Mouse (Mus musculus): ENCODE results near the gene Vash1. TPM values are rescaled to one million over a fixed set of nuclear protein-coding genes. Genes with fewer than 3 reads are reported as not detected.

Gene Vash1
- total and polyA plus RNA-seq, 3 experiments, result 1.1 to 2.7 (median 2.2) TPM

- Histone ChIP-seq H3K79me2 (replicated peaks; ENCODE audit: control insufficient read depth, extremely low read depth, insufficient read depth, poor library complexity, severe bottlenecking) (no peaks in the 10 kb centered on the region), H3K36me3 (replicated peaks in 1 of 2; ENCODE audit: control insufficient read depth in 1 of 2, insufficient read depth in 1 of 2, low read length in 1 of 2) (peaks cover 0 to 1% of the 10 kb centered on the region in 2 experiments), H3K27me3 (replicated peaks) (no peaks in the 10 kb centered on the region), H3K4me3 (replicated peaks in 1 of 3; ENCODE audit: low read depth in 2 of 3, low read length in 2 of 3, poor library complexity in 1 of 3) (no peak overlapping the region), H3K4me2 (ENCODE audit: insufficient read depth, low read depth, poor library complexity, severe bottlenecking) (no peak overlapping the region), H3K9me3 (replicated peaks; ENCODE audit: low read length) (no peaks in the 10 kb centered on the region), H3K9ac (ENCODE audit: insufficient read depth, low read depth) (no peak overlapping the region), H3K27ac (ENCODE audit: insufficient read depth, low read depth) (no peak overlapping the region), H3K4me1 (ENCODE audit: control insufficient read depth in 1 of 2, insufficient read depth in 2 of 2) (peaks cover 31 to 77% of the 10 kb centered on the region in 2 experiments)
- in situ Hi-C loops (cut with MboI; ENCODE audit: low pct_ligation_motif_present, low pct_unique_long_range_greater_than_20kb, low sequenced_read_pairs), result no loop called here
- TF ChIP-seq EP300 (IDR thresholded peaks at IDR 0.05; ENCODE audit: low read length) (no peak), IRF4 (IDR thresholded peaks at IDR 0.05; ENCODE audit: low read depth, low read length) (no peak), ETS1 (conservative IDR thresholded peaks at IDR 0.05; ENCODE audit: low read depth, low read length) (no peak), RCOR1 (conservative IDR thresholded peaks at IDR 0.05; ENCODE audit: low read depth, low read length) (no peak), HCFC1 (IDR thresholded peaks at IDR 0.05; ENCODE audit: low read depth, low read length) (no peak), NRF1 (IDR thresholded peaks at IDR 0.05; ENCODE audit: low read depth, low read length) (no peak), SIN3A (IDR thresholded peaks at IDR 0.05; ENCODE audit: low read length) (no peak), POLR2A (IDR thresholded peaks at IDR 0.05; ENCODE audit: low read depth, low read length) (no peak), ZNF384 (IDR thresholded peaks at IDR 0.05; ENCODE audit: low read depth, low read length) (no peak), CHD2 (IDR thresholded peaks at IDR 0.05; ENCODE audit: low read length) (no peak), CTCF (conservative IDR thresholded peaks at IDR 0.05 in 1 of 2, IDR thresholded peaks at IDR 0.05 in 1 of 2; ENCODE audit: low read depth in 2 of 2, low read length in 2 of 2) (no peak), MAX (IDR thresholded peaks at IDR 0.05; ENCODE audit: low read length) (no peak)
- dilution Hi-C loops (cut with MboI; ENCODE audit: extremely low pct_ligation_motif_present, extremely low pct_unique_long_range_greater_than_20kb, low sequenced_read_pairs), result no loop called here
- DNase-seq (ENCODE audit: extremely low read depth), result peak; percentile 46
Measured at GRCm38 (mm10) chr12:86683698-86684097, 5.2 kb downstream of the Vash1 start.

DNA sequence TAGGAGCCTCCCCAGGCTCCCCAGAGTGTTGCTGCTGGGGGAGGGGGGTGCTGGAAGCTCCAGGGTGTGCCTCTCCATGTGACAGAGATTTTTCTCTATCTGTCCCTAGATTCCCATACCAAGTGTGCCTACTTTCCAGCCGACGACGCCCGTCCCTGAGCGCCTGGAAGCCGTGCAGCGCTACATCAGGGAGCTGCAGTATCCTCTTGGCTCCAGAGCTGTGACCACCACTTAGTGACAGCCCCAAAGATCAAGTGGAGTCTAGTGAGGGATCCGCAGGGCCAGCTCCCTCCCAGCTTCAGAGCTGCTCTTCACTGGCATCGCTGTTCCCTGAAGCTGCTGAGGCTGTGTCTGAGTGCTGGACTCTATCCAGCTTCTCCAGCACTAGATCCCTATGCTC is 6.8 kb downstream of the Vash1 start:
- Histone ChIP-seq H3K27ac (ENCODE audit: insufficient read depth, low read depth) (no peak overlapping the region), H3K9ac (ENCODE audit: insufficient read depth, low read depth) (no peak overlapping the region), H3K4me2 (ENCODE audit: insufficient read depth, low read depth, poor library complexity, severe bottlenecking) (no peak overlapping the region), H3K9me3 (replicated peaks; ENCODE audit: low read length) (no peaks in the 10 kb centered on the region), H3K36me3 (replicated peaks in 1 of 2; ENCODE audit: control insufficient read depth in 1 of 2, insufficient read depth in 1 of 2, low read length in 1 of 2) (peaks cover 0 to 6% of the 10 kb centered on the region in 2 experiments), H3K4me1 (ENCODE audit: control insufficient read depth in 1 of 2, insufficient read depth in 2 of 2) (peaks cover 29 to 72% of the 10 kb centered on the region in 2 experiments), H3K79me2 (replicated peaks; ENCODE audit: control insufficient read depth, extremely low read depth, insufficient read depth, poor library complexity, severe bottlenecking) (no peaks in the 10 kb centered on the region), H3K4me3 (replicated peaks in 1 of 3; ENCODE audit: low read depth in 2 of 3, low read length in 2 of 3, poor library complexity in 1 of 3) (no peak overlapping the region), H3K27me3 (replicated peaks) (no peaks in the 10 kb centered on the region)
- in situ Hi-C loops (cut with MboI; ENCODE audit: low pct_ligation_motif_present, low pct_unique_long_range_greater_than_20kb, low sequenced_read_pairs), result no loop called here
- TF ChIP-seq JUN (IDR thresholded peaks at IDR 0.05; ENCODE audit: insufficient read depth, low read depth, low read length) (no peak), ELF1 (IDR thresholded peaks at IDR 0.05; ENCODE audit: low read depth, low read length) (no peak), RCOR1 (conservative IDR thresholded peaks at IDR 0.05; ENCODE audit: low read depth, low read length) (no peak)
- dilution Hi-C loops (cut with MboI; ENCODE audit: extremely low pct_ligation_motif_present, extremely low pct_unique_long_range_greater_than_20kb, low sequenced_read_pairs), result no loop called here
- no peak for DNase-seq (ENCODE audit: extremely low read depth)
